Mouse (Mus musculus) heart, embryonic 12.5 days (tissue): Measurements from ENCODE around the gene Gramd1a. TPM values are rescaled to one million over a fixed set of nuclear protein-coding genes. Genes with fewer than 3 reads are reported as not detected.

Experiments used
- ATAC-seq: fragments of 200-750 bp; cut with Nextera tagmentation; 2 replicates; pipeline ENCODE4 v1.8.0; 2017; ENCODE audit warnings: moderate TSS enrichment, moderate library complexity; ENCODE audit not compliant: insufficient number of reproducible peaks, low FRiP score
- H3K27ac ChIP-seq: fragments of 300-500 bp; sonication (generic); 2 replicates; pipeline ENCODE4 v1.5.1; 2016; ENCODE audit warnings: mild to moderate bottlenecking, moderate library complexity; ENCODE audit not compliant: poor library complexity, severe bottlenecking
- H3K27me3 ChIP-seq: fragments of 300-500 bp; sonication (generic); replicated peaks from 2 replicates; pipeline ENCODE4 v1.6.1; 2016; ENCODE audit warnings: mild to moderate bottlenecking, moderate library complexity
- H3K36me3 ChIP-seq: fragments of 300-500 bp; sonication (generic); 2 replicates; pipeline ENCODE4 v1.6.1; 2016; ENCODE audit warnings: mild to moderate bottlenecking, moderate library complexity
- H3K4me1 ChIP-seq: fragments of 300-500 bp; sonication (generic); replicated peaks from 2 replicates; pipeline ENCODE4 v1.6.1; 2016; ENCODE audit warnings: mild to moderate bottlenecking
- H3K4me2 ChIP-seq: fragments of 300-500 bp; sonication (generic); 2 replicates; pipeline ENCODE4 v1.6.1; 2016; ENCODE audit warnings: mild to moderate bottlenecking, moderate library complexity
- H3K4me3 ChIP-seq: fragments of 300-500 bp; sonication (generic); 2 replicates; pipeline ENCODE4 v1.5.1; 2016; ENCODE audit warnings: mild to moderate bottlenecking
- H3K9ac ChIP-seq: fragments of 300-500 bp; sonication (generic); 2 replicates; pipeline ENCODE4 v1.6.1; 2016; ENCODE audit warnings: mild to moderate bottlenecking, moderate library complexity
- H3K9me3 ChIP-seq: fragments of 300-500 bp; sonication (generic); replicated peaks from 2 replicates; pipeline ENCODE4 v1.6.1; 2016; ENCODE audit warnings: mild to moderate bottlenecking, moderate library complexity
- WGBS: fragments of 180-500 bp; shearing (Covaris S2); methylation state at CpG from one replicate; pipeline ENCODE4 v1.1.7; 2016; 5-methylcytosine and 5-hydroxymethylcytosine counted together
- polyA plus RNA-seq: library from polyadenylated mRNA; unstranded; fragments of >200 nt; fragmentation: Nextera tagmentation; extraction: Ambion mirVana; gene quantifications from 2 replicates; pipeline ENCODE4 v1.2.1, GENCODE M21; 2016

Gene Gramd1a
- polyA plus RNA-seq, 1 experiment from 2014 or later, result 63.4 TPM

DNA sequence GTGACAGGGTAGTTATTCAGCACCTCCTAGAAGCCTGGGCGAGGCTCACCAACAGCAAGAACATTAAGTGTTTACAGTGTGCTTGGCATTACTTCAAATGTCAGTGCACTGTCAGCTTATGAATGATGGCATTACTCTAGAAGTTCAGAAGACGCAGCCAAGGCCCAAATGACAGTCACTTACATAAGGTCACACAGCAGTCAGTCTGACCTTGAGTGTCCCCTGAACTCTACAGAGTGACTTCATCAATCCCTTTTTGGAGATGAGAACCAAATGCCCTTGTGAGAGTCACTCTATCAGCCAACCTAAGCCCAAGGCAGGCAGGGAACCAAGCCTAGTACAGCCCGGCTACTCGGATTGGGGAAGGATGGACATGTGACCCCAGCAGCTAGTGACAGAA lies 23.8 kb downstream of the Gramd1a start:
- H3K36me3 ChIP-seq, result peaks cover 85% of the 10 kb centered on the region
- ATAC-seq, result no peak
- 84% methylated on average over 4 of the region's 4 CpGs for WGBS

DNA sequence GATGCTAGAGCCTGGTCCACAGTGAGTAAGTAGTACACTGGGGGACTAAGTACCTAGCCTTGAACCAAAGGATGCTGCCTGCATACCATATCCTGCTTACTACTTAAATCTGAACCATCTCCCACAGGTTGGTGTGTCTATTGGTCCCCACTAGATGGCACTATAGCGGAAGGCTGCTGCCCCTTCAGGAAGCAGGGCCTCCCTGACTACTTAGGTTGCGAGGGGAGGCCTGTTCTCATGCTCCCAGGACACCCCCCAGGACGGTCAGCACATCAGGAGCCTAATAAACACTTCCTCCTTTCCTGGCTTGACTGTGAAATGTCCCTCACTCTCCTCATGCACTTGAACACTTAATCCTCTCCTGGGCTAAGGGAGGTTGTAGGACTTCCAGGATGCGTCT lies 24.9 kb downstream of the Gramd1a start:
- no peak for ATAC-seq
- no peak overlapping the region for H3K9ac ChIP-seq
- no peak overlapping the region for H3K27ac ChIP-seq
- H3K27me3 ChIP-seq, result peaks cover 9% of the 10 kb centered on the region
- no peak overlapping the region for H3K4me3 ChIP-seq
- H3K4me2 ChIP-seq, result no peak overlapping the region
- 33% methylated on average over 4 of the region's 4 CpGs for WGBS
- H3K36me3 ChIP-seq, result peaks cover 75% of the 10 kb centered on the region
- no peaks in the 10 kb centered on the region for H3K9me3 ChIP-seq
- H3K4me1 ChIP-seq, result peaks cover 24% of the 10 kb centered on the region

More for the DNA sequence above, 23.8 kb downstream of the Gramd1a start:
- Histone ChIP-seq H3K9ac (no peak overlapping the region), H3K27ac (no peak overlapping the region), H3K4me1 (peaks cover 18% of the 10 kb centered on the region; the same call in 1 of the 2 replicates), H3K4me3 (no peak overlapping the region), H3K4me2 (no peak overlapping the region), H3K27me3 (no peaks in the 10 kb centered on the region; the same call in 1 of the 2 replicates), H3K9me3 (no peaks in the 10 kb centered on the region)

DNA sequence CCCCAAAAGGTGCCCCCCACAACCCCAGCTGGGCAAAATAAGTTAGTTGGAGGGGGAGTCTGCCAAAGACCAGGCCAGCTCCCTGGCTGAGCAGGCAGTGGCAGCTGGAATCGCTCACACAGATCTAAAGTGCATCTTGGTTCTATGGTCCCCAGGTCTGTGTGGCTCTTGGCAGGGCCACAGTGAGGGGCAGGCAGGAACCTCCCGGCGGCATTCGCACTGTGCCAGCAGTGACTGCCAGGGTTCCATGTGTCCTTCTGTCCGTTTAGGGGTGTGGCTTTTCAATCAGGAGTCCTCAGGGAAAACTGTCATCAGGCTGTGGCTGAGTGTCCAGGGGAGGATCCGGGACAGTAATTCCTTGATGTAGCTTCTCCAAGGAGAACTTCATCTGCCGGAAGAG lies 25.5 kb downstream of the Gramd1a start:
- H3K4me2 ChIP-seq, result no peak overlapping the region
- 90% methylated on average over 7 of the region's 7 CpGs for WGBS
- H3K36me3 ChIP-seq, result peaks cover 69% of the 10 kb centered on the region
- H3K27ac ChIP-seq, result no peak overlapping the region
- no peaks in the 10 kb centered on the region for H3K9me3 ChIP-seq
- no peak overlapping the region for H3K4me3 ChIP-seq
- peaks cover 15% of the 10 kb centered on the region for H3K27me3 ChIP-seq
- no peak for ATAC-seq
- H3K4me1 ChIP-seq, result peaks cover 24% of the 10 kb centered on the region
- H3K9ac ChIP-seq, result no peak overlapping the region

DNA sequence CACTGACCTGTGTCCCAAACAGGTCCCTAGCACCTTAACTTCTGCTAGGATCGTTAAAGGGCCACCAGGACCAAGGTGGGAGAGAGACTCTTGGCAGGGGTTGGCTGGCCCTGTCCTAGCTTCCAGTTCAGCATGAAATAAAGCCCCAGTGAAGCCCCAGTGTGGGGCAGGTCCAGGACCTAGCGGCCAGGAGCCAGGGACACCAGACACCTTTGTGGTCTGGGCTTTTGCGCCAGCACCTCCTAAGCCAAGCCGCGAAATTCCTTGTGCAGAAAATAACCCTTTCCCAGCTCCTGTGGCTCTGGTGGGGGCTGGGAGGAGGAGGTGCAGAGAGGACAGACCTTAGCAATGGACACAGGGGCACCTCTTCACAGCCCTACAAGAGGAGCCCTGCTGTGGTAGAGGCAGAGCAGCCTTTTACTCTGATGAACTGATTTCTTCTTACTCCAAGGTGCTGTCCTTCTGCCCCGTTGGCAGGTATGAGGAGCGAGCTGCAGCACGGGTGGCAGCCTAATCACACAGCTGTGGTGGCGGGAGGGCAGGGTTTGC lies 27.5 kb downstream of the Gramd1a start:
- Histone ChIP-seq H3K36me3 (peaks cover 49% of the 10 kb centered on the region), H3K27me3 (peaks cover 22% of the 10 kb centered on the region)

DNA sequence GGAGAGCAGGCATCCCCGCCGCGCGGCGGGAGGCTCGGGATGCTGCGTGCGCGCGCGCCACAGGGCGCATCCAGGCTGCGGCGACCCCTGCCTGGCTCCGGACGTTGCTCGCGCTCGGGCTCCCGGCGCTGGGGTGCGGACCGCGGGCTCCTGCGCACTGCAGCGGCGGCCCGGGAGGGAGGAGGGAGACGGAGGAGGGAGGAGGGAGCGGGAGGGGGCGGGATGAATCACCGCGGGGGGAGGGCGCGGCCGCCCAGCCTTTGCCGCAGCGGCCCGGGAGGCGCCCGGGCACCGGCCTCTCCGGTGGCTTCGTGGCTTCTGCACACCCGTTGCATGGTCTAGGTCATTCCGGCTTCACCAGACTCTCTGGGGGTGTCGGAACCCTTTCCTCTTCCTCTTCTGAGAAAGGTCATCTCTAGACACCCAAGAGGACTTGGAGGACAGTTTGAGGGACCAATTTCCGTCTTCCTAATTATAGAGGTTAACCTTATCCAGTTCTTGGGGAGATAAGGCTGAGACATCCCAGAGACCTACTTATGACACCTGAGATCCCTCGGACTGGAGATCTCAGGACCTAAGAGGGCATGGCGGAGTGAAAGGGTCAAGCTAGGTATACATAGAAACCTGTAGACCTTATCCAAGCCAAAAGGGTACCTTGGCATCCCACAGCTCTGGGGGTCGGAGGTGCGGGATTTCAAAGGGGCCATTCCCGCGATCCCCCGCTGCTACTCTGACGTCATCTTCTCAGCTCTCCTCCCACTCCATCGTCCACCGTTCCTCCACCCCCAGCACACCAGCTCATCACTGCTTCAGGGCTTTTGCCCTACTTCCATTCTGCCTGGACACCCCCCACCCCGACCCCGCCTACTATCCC lies 28.6 kb downstream of the Gramd1a start, which contains the start of gene Scn1b:
Gene Scn1b (minus strand): TSS at position 153 of the 874 bp plus-strand sequence.
- Histone ChIP-seq H3K9me3 (no peaks in the 10 kb centered on the region), H3K27ac (no peak within 1 kb of the TSS), H3K4me1 (peaks cover 24% of the 10 kb centered on the region), H3K4me3 (peak within 1 kb of the TSS; percentile 76), H3K4me2 (peak within 1 kb of the TSS; percentile 100), H3K9ac (peak within 1 kb of the TSS; percentile 79), H3K27me3 (peaks cover 22% of the 10 kb centered on the region), H3K36me3 (peaks cover 37% of the 10 kb centered on the region)
- 1% methylated on average over 52 of the region's 60 CpGs for WGBS
- ATAC-seq, result peak; percentile 67

More for the DNA sequence above, 27.5 kb downstream of the Gramd1a start:
- Histone ChIP-seq H3K4me1 (peaks cover 24% of the 10 kb centered on the region), H3K9me3 (no peaks in the 10 kb centered on the region), H3K9ac (no peak overlapping the region), H3K27ac (no peak overlapping the region), H3K4me2 (no peak overlapping the region), H3K4me3 (no peak overlapping the region)
- 50% methylated on average over 9 of the region's 9 CpGs for WGBS
- no peak for ATAC-seq

DNA sequence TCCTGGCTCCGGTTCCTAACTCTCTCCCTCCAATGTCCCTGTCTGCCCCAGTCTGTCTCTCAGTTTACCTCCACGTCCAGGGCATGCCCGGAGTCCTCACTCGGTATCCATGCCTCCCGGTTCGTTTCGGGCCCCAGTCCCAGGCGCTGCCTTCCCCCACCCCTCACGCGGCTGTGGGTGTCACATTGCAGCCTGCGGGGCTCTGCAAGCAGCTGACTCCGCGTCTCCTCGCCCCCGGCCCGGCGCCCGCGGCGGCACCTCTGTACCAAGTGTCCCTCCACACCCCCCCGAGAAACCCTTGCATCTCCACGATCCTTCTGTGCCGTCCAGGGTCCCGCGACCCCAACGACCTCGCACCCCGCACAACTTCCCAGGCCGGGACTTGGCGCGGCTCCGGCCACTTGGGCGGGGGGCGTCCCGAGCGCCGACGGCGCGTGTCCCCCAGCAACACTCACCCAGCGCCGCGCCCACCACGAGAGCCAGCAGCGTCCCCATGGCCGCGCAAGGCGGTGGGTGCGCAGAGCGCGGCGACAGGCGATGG lies 29.4 kb downstream of the Gramd1a start:
- Histone ChIP-seq H3K9me3 (no peaks in the 10 kb centered on the region), H3K27me3 (peaks cover 22% of the 10 kb centered on the region), H3K4me1 (peaks cover 24% of the 10 kb centered on the region), H3K27ac (no peak overlapping the region), H3K4me2 (peak overlapping the region; percentile 100), H3K9ac (peak overlapping the region; percentile 79), H3K36me3 (peaks cover 29% of the 10 kb centered on the region), H3K4me3 (peak overlapping the region; percentile 76)
- 4% methylated on average over 53 of the region's 53 CpGs for WGBS
- peak; percentile 29; the same call in 1 of the 2 replicates for ATAC-seq

DNA sequence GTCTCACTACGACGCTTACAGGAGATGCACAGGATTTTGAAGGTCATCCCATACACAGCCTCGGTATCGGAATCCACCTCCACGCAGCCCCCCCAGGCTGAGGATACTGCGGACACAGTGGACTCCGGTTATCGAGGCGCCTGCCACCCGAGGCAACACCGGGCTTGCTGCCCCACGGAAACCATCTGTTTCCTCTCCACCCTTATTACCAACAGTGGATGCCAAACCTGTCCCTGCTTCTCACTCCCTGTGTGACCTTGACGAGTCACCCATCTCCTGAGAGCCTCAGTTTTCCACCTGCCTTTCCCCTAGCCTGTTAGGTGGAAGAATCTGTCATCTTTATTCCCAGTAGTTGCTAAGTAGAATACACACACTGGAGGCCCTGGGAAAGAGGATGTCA lies 30.6 kb downstream of the Gramd1a start:
- peaks cover 24% of the 10 kb centered on the region for H3K4me1 ChIP-seq
- no peaks in the 10 kb centered on the region for H3K9me3 ChIP-seq
- H3K4me2 ChIP-seq, result no peak overlapping the region
- no peak overlapping the region for H3K27ac ChIP-seq
- 72% methylated on average over 13 of the region's 13 CpGs for WGBS
- peaks cover 22% of the 10 kb centered on the region for H3K27me3 ChIP-seq
- H3K4me3 ChIP-seq, result no peak overlapping the region
- H3K36me3 ChIP-seq, result peaks cover 18% of the 10 kb centered on the region
- no peak overlapping the region for H3K9ac ChIP-seq
- ATAC-seq, result no peak

DNA sequence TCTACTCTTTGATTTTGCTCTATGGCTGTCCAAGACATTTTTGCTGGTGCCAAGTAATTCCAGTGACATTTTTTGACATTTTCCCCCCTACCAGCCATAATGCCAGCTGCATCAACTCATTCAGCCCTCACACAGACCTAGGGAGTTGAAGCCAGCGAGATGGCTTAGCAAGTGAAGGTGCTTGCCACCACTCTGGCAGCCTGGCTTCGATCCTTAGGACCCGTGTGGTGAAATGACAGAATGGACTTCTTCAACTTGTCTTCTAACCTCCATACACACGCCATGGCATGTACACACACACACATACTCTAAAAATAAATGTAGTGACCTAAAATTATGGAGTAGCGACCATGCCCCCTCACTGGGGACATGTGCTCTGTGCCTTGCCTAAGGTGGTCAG lies 31.3 kb downstream of the Gramd1a start:
- Histone ChIP-seq H3K27ac (no peak overlapping the region), H3K36me3 (peaks cover 10% of the 10 kb centered on the region), H3K4me1 (peaks cover 24% of the 10 kb centered on the region), H3K4me2 (no peak overlapping the region), H3K4me3 (no peak overlapping the region), H3K9ac (no peak overlapping the region), H3K9me3 (no peaks in the 10 kb centered on the region), H3K27me3 (peaks cover 22% of the 10 kb centered on the region)
- WGBS, result 77% methylated on average over 5 of the region's 5 CpGs
- no peak for ATAC-seq

DNA sequence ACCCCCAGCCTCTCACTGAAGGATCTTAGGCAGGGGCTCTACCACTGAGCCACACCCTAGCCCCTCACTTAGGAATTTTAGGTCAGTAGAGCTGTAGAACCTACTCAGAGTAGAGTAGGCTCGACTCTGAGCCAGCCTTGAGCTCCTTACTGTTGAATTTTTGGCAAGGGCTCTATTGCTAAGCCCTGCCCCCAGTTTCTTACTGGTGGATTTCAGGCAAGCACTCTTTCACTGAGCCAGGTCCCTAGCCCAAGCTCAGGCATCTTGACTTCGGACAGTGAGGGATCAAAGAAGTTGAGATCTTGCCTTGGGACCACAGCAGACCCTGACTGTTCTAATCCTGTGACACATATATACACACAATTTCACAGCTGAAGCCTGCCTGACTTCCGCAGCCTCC lies 32.0 kb downstream of the Gramd1a start:
- Histone ChIP-seq H3K4me1 (peaks cover 24% of the 10 kb centered on the region), H3K9ac (no peak overlapping the region), H3K4me3 (no peak overlapping the region), H3K9me3 (no peaks in the 10 kb centered on the region), H3K27ac (no peak overlapping the region), H3K4me2 (no peak overlapping the region), H3K27me3 (peaks cover 22% of the 10 kb centered on the region), H3K36me3 (peaks cover 4% of the 10 kb centered on the region; the same call in 1 of the 2 replicates)
- no peak for ATAC-seq
- WGBS, result 82% methylated on average over 3 of the region's 3 CpGs

DNA sequence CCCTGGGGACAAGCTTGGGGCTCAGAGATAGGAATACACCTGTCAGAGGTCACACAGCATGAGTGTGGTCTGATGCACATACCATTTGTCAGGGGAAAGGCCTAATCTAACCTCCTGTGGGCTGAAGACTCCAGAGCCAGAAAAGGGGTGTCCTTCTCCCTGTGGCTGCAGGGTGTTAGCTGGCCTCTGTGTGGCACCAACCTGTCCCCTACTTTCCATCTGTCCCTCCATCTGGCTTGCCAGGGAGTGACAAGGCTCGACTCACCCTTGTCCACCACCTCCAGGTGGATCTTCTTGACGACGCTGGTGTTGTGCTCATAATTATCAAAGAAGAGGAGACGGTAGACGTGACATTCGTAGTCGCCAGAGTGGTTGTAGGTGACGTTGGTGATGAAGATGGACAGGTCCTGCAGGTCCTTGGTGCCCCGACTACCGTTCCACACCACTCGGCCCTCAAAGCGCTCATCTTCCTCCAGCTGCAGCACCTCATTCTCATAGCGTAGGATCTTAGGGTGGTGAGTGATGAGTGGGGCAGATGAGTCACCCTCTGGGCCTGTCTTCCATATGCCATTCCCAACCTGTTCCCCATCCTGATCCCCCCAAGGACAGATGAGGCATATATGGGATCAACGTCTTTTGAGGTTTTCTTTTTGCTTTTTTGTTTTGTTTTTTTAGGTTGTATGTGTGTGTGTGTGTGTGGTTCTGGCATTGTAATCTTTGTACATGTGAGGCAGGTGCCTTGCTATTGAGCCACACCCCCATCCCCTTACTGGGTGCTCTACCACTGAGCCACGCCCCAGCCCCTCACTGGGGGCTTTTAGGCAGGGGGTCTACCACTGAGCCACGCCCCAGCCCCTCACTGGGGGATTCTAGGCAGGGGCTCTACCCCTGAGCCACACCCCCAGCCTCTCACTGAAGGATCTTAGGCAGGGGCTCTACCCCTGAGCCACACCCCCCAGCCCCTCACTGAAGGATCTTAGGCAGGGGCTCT lies 32.8 kb downstream of the Gramd1a start:
- Histone ChIP-seq H3K9me3 (no peaks in the 10 kb centered on the region), H3K4me1 (peaks cover 16% of the 10 kb centered on the region), H3K9ac (no peak overlapping the region), H3K4me2 (no peak overlapping the region), H3K4me3 (no peak overlapping the region), H3K27me3 (peaks cover 22% of the 10 kb centered on the region), H3K36me3 (no peaks in the 10 kb centered on the region), H3K27ac (no peak overlapping the region)
- WGBS, result 85% methylated on average over 16 of the region's 16 CpGs
- ATAC-seq, result no peak
